Mouse (Mus musculus): ENCODE measurements around the gene Abcb4.
"Not testable (repeated sequence)": the region's sequence is repeated elsewhere in the genome, so short reads cannot be mapped to it uniquely, and the experiment has no call there.

DNA sequence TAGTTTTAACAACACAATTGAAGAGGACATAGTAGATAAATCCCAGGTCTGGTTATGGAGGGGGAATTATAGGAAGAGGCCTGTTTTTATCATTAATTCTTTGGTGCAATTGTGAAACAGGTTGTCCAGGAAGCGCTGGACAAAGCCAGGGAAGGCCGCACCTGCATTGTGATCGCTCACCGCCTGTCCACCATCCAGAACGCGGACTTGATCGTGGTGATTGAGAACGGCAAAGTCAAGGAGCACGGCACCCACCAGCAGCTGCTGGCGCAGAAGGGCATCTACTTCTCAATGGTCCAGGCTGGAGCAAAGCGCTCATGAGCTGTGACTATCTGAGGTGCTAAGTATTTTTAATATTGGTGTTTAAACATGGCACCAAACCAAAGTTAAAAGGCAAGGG is 27.9 kb upstream of the Abcb4 start:
- not testable (repeated sequence) for TF ChIP-seq EP300, CTCF (IDR thresholded peaks at IDR 0.05; ENCODE audit: low read depth)
